Mouse (Mus musculus) bone marrow, adult 2 months (tissue): ENCODE results near the gene Slc9b1. TPM values are rescaled to one million over a fixed set of nuclear protein-coding genes. Genes with fewer than 3 reads are reported as not detected.

Experiments used
- H3K27ac ChIP-seq: fragments of 200-500 bp; 2 replicates; pipeline ENCODE4 v1.5.1; 2012; ENCODE audit warnings: low read depth, mild to moderate bottlenecking, control low read depth, inconsistent platforms, low read length; ENCODE audit not compliant: control insufficient read depth, poor library complexity, insufficient read depth
- H3K4me1 ChIP-seq: fragments of 200-500 bp; 2 replicates; pipeline ENCODE4 v1.6.1; 2011; ENCODE audit warnings: low read length; ENCODE audit not compliant: control insufficient read depth, insufficient read depth
- H3K4me3 ChIP-seq: fragments of 200-500 bp; replicated peaks from 2 replicates; pipeline ENCODE3; 2011; ENCODE audit warnings: mild to moderate bottlenecking, low read depth, low read length, control low read depth; ENCODE audit not compliant: control insufficient read depth
- CTCF ChIP-seq: fragments of 200-500 bp; IDR thresholded peaks from 2 replicates; pipeline ENCODE4 v1.5.1; 2011; ENCODE audit warnings: low read length, control low read depth; ENCODE audit not compliant: control insufficient read depth, insufficient read depth
- POLR2A ChIP-seq: fragments of 200-500 bp; IDR thresholded peaks from 2 replicates; pipeline ENCODE4 v1.6.1; 2011; ENCODE audit warnings: low read depth, mild to moderate bottlenecking, control low read depth, low read length, borderline replicate concordance; ENCODE audit not compliant: control insufficient read depth
- WGBS: fragments of 180-500 bp; shearing (Covaris S2); methylation state at CpG from one replicate; pipeline ENCODE4 v1.1.7; 2018; 5-methylcytosine and 5-hydroxymethylcytosine counted together
- polyA plus RNA-seq: library from polyadenylated mRNA; stranded (reverse); fragments of >200 nt; gene quantifications from 2 replicates; pipeline ENCODE4 v1.2.4, GENCODE M21; 2011; ENCODE audit warnings: low replicate concordance; ENCODE audit not compliant: missing spikeins, insufficient read depth, insufficient read length

Slc9b1 gene
- polyA plus RNA-seq, 1 experiment: not detected

- Histone ChIP-seq H3K4me1 (peaks cover 4% of the 10 kb centered on the region), H3K4me3 (no peak overlapping the region), H3K27ac (no peak overlapping the region)
- 77% methylated on average over 3 of the region's 3 CpGs for WGBS
- TF ChIP-seq POLR2A: no peak
- no peak for TF ChIP-seq CTCF
Measured at GRCm38 (mm10) chr3:135417245-135417644, 69.4 kb downstream of the Slc9b1 start.

DNA sequence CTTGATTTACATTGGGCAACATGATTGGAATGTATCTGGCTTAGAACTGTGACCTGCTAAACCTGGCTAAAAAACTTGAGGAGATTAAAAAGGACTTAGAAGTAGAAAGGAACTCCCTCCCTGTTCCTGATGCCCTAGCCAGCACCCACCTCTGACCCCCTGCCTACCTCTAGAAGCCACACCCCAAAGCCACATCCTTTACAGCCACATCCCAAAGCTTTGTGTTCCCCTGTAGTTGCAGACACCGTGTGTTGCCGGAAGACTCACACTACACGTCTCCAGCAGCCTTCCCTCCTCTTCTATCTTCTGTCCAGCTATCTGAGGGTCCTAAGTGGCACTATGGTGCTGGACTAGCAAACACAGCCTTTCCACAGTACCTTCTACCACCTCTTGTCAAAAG, 70.0 kb downstream of the Slc9b1 start:
- peaks cover 4% of the 10 kb centered on the region for H3K4me1 ChIP-seq
- H3K4me3 ChIP-seq: no peak overlapping the region
- no peak for TF ChIP-seq POLR2A
- TF ChIP-seq CTCF: no peak
- WGBS: 15% methylated on average over 3 of the region's 3 CpGs
- H3K27ac ChIP-seq: no peak overlapping the region

DNA sequence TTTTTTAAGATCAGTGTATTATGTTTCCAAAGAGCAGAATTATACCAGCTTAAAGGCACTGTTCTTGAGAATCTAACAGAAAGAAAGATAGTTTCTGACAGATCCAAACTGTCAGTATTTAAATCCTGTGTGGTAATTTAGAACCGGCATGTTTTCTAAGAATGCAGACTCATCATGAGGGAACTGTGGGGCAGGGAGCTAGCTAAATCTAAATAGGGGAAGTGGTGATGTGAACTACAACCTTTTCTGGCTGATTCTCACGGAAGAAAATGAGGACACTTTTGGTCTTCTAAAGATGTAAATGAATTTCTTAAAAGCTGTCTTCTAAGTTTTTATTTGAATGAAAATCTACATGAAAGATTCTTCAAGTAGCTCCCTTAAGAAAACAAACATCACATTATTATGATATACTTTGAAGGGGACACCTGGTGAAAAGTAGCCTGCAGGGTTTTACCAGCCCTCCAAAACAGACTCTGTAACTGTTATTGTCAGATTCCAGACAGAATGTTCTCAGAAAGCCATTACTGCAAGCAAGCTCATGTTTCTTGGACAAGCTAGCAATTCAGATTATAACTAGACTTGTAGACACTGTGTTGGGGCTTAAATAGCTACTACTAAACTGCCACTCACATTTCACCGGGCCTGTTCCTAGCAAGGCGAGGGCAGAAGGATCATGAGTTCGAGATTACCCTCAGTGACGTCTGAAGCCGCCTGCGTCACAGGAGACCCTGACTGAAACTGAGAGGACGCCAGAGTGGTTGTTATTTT, 72.9 kb downstream of the Slc9b1 start:
- peaks cover 4% of the 10 kb centered on the region for H3K4me1 ChIP-seq
- H3K4me3 ChIP-seq: no peak overlapping the region
- H3K27ac ChIP-seq: peak overlapping the region; percentile 54; the same call in 1 of the 2 replicates
- WGBS: 56% methylated on average over 9 of the region's 9 CpGs
- TF ChIP-seq CTCF (no peak), POLR2A (no peak)

DNA sequence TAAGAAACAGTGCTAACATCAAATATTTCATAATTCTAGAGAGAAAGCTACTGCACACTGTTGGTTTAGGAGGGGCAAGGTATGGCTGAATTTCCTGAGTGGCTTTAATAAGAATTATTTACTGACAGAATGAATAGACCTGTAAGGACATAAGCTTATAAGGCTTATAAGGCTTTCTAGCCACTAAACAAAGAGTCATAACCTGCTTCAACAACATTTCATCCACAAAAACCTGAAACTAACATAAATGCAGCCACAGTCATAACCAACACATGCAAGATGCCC, 73.4 kb downstream of the Slc9b1 start:
- no peak overlapping the region for H3K4me3 ChIP-seq
- H3K27ac ChIP-seq: 0 out of 2 replicates have a peak overlapping the region, but pooled peaks have one; percentile 54
- peaks cover 4% of the 10 kb centered on the region for H3K4me1 ChIP-seq
- TF ChIP-seq CTCF: no peak
- TF ChIP-seq POLR2A: no peak

- Histone ChIP-seq H3K4me1 (peaks cover 4% of the 10 kb centered on the region), H3K4me3 (peak overlapping the region; percentile 72), H3K27ac (peak overlapping the region; percentile 97)
- TF ChIP-seq CTCF (no peak), POLR2A (no peak)
- WGBS: 17% methylated on average over 8 of the region's 8 CpGs
Measured at GRCm38 (mm10) chr3:135422232-135422855, 74.5 kb downstream of the Slc9b1 start.

DNA sequence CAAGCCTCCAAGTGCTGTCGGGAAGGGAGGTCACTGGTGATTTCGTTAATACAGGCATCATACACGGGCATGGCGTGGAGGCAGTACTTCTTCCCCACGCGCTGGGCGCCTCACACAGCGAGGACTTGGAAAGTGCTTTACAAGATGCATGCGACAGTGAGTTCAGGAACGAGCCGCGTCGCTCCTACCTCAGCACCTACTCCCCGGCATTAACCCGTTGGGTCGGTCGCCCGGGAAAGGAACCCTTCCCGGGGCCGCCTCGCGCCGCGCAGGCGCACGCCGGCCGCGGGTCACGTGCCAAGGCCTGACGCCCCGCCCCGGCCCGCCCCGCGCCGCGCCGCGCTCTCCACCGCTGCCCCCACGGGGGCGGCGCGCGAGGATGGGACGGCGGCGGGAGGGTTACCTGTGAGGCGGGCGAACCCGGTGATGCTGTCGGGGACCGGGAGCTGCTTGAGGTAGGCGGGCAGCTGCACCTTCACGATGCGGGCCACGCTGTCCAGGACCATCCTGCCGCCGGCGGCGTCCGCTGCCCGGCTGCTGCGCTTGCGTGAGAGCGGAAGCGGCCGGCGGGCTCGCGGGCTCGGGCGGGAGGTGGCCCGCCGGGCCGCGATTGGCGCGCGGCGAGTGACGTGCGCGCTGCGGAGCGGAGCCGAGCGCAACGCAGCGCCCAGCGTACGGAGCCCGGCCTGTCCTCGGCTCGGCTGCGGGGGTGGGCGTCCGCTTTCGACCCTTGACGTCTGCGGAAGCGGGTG, 75.2 kb downstream of the Slc9b1 start:
- WGBS: under 1% methylated on average over 103 of the region's 103 CpGs
- Histone ChIP-seq H3K4me3 (peak overlapping the region; percentile 72), H3K27ac (peak overlapping the region; percentile 97), H3K4me1 (peaks cover 2% of the 10 kb centered on the region; the same call in 1 of the 2 replicates)
- TF ChIP-seq CTCF (no peak; the same call in 1 of the 2 replicates), POLR2A (peak; percentile 83)

DNA sequence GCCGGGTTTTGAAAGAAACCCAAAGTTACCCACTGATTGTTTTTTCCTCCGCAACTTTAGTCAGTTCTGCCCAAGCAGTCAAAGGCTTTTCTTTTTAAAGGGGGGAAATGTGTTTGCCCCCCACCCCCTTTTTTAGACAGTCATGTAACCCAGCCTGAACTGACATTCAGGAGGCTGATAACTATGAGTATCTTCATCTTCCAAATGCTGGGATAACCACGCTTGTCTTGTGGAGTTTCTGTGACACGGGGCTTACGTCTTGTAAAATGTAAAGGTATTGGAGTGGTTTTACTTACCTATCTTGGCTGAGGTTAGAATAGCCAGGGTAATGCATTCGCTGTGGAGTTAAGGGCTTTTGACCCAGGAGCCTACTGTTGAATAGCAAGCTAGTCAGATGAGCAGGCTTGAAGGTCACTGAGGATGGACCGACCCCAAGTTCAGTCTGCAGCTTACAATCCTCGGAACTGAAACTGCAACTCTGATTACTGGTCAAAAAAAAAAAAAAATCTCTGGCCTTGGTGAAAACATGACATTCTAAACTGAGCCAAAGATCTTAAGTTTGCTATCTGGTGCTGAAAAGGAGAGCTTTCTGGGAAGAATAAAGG, 75.9 kb downstream of the Slc9b1 start, which contains the start of gene Cisd2:
Gene Cisd2 (minus strand): TSS at position 318 of the 605 bp plus-strand sequence.
- H3K27ac ChIP-seq: peak within 1 kb of the TSS; percentile 97
- 1% methylated on average over 8 of the region's 8 CpGs for WGBS
- no peak for TF ChIP-seq CTCF
- TF ChIP-seq POLR2A: no peak
- no peaks in the 10 kb centered on the region; the same call in 1 of the 2 replicates for H3K4me1 ChIP-seq
- peak within 1 kb of the TSS; percentile 72 for H3K4me3 ChIP-seq

- no peak overlapping the region; the same call in 1 of the 2 replicates for H3K27ac ChIP-seq
- H3K4me3 ChIP-seq: no peak overlapping the region
- WGBS: 70% methylated on average over 14 of the region's 14 CpGs
- TF ChIP-seq CTCF: no peak
- TF ChIP-seq POLR2A: no peak
- no peaks in the 10 kb centered on the region for H3K4me1 ChIP-seq
Measured at GRCm38 (mm10) chr3:135436901-135437616, 89.2 kb downstream of the Slc9b1 start.
